Mouse (Mus musculus) stomach, embryonic 16.5 days (tissue): Measurements from ENCODE around the gene Fignl2. TPM values are rescaled to one million over a fixed set of nuclear protein-coding genes. Genes with fewer than 3 reads are reported as not detected.

Source experiments
- ATAC-seq: fragments of 200-750 bp; cut with Nextera tagmentation; 2 replicates; pipeline ENCODE4 v1.8.0; 2017; ENCODE audit warnings: moderate number of reproducible peaks, moderate TSS enrichment; ENCODE audit not compliant: insufficient read depth, low FRiP score
- H3K27ac ChIP-seq: fragments of 300-500 bp; sonication (generic); 2 replicates; pipeline ENCODE4 v1.5.1; 2014; ENCODE audit warnings: low read length
- H3K27me3 ChIP-seq: fragments of 300-500 bp; sonication (generic); 2 replicates; pipeline ENCODE4 v1.6.1; 2014; ENCODE audit warnings: low read length, control low read depth, mixed read lengths; ENCODE audit not compliant: control insufficient read depth, insufficient read depth
- H3K36me3 ChIP-seq: fragments of 300-500 bp; sonication (generic); 2 replicates; pipeline ENCODE4 v1.6.1; 2014; ENCODE audit warnings: low read length; ENCODE audit not compliant: control insufficient read depth, insufficient read depth
- H3K4me1 ChIP-seq: fragments of 300-500 bp; sonication (generic); 2 replicates; pipeline ENCODE4 v1.6.1; 2014; ENCODE audit warnings: low read length, control low read depth, mixed read lengths; ENCODE audit not compliant: control insufficient read depth, insufficient read depth
- H3K4me2 ChIP-seq: fragments of 300-500 bp; sonication (generic); 2 replicates; pipeline ENCODE4 v1.6.1; 2014; ENCODE audit warnings: low read depth, low read length, mixed read lengths
- H3K4me3 ChIP-seq: fragments of 300-500 bp; sonication (generic); replicated peaks from 2 replicates; pipeline ENCODE4 v1.5.1; 2014; ENCODE audit warnings: mild to moderate bottlenecking, low read length
- H3K9ac ChIP-seq: fragments of 300-500 bp; sonication (generic); 2 replicates; pipeline ENCODE4 v1.6.1; 2014; ENCODE audit warnings: low read length
- H3K9me3 ChIP-seq: fragments of 300-500 bp; sonication (generic); replicated peaks from 2 replicates; pipeline ENCODE4 v1.6.1; 2016; ENCODE audit warnings: low read length, control low read depth; ENCODE audit not compliant: control insufficient read depth
- WGBS: fragments of 180-500 bp; shearing (Covaris S2); extraction: QIAGEN DNeasy Blood & Tissue Kit; methylation state at CpG from one replicate; pipeline ENCODE4 v1.1.7; 2014; 5-methylcytosine and 5-hydroxymethylcytosine counted together
- polyA plus RNA-seq: library from polyadenylated mRNA; unstranded; fragments of >200 nt; fragmentation: Nextera tagmentation; extraction: Ambion mirVana; gene quantifications from 2 replicates; pipeline ENCODE4 v1.2.1, GENCODE M21; 2015

The Fignl2 gene
- polyA plus RNA-seq, 1 experiment from 2014 or later: 0.10 TPM

DNA sequence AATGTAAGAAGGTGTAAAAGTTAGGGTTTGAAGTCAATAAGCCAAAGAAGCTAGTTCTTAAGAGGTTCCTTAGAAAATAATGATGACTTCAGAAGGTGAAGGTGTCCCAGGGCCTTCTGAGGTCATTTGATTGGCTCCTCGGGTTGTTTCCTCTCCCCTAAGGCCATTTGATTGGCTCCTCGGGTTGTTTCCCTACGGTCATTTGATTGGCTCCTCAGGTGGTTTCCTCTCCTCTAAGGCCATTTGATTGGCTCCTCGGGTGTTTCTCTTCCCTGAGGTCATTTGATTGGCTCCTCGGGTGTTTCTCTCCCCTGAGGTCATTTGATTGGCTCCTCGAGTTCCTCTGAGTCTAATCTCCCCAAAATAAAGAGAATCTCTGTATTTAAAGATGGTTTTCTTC, 67.0 kb downstream of the Fignl2 start:
- no peaks in the 10 kb centered on the region for H3K9me3 ChIP-seq
- H3K4me3 ChIP-seq: no peak overlapping the region
- no peak overlapping the region for H3K27ac ChIP-seq
- no peaks in the 10 kb centered on the region for H3K27me3 ChIP-seq
- H3K4me2 ChIP-seq: no peak overlapping the region
- peaks cover 3% of the 10 kb centered on the region; the same call in 1 of the 2 replicates for H3K4me1 ChIP-seq
- H3K36me3 ChIP-seq: no peaks in the 10 kb centered on the region
- WGBS: 84% methylated on average over 6 of the region's 6 CpGs
- no peak for ATAC-seq
- no peak overlapping the region for H3K9ac ChIP-seq

- Histone ChIP-seq H3K9ac (no peak overlapping the region), H3K36me3 (no peaks in the 10 kb centered on the region), H3K27me3 (no peaks in the 10 kb centered on the region), H3K4me1 (peaks cover 3% of the 10 kb centered on the region; the same call in 1 of the 2 replicates), H3K9me3 (no peaks in the 10 kb centered on the region), H3K27ac (no peak overlapping the region), H3K4me3 (no peak overlapping the region), H3K4me2 (no peak overlapping the region)
- 57% methylated on average over 14 of the region's 14 CpGs for WGBS
- peak; percentile 19; the same call in 1 of the 2 replicates for ATAC-seq
Measured at GRCm38 (mm10) chr15:101008386-101009010, 69.9 kb downstream of the Fignl2 start.

DNA sequence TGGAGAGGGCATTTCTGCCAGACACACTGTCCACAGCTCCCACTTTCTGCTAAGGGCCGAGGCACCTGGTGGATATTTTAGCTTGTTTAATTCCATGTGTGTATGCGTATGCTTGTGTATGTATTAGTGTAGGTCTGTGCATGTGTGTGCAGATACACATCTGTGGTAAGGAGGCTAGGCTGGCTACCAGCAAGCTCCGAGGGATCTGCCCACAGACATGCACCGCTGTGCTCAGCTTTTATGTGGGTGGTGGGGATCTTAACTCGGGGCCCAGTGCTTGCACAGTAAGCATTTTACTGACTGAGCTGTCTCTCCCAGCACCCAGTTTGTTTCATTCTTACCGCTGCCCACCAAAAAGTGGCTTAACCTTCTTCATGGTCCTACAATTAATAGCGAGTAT, 71.1 kb downstream of the Fignl2 start:
- WGBS: 66% methylated on average over 7 of the region's 7 CpGs
- ATAC-seq: no peak

GRCm38 (mm10) chr15:101006251-101007040, 71.9 kb downstream of the Fignl2 start:
- peak; percentile 88; the same call in 1 of the 2 replicates for ATAC-seq
- Histone ChIP-seq H3K36me3 (no peaks in the 10 kb centered on the region), H3K4me1 (peaks cover 3% of the 10 kb centered on the region; the same call in 1 of the 2 replicates), H3K27me3 (no peaks in the 10 kb centered on the region), H3K9ac (peak overlapping the region; percentile 70), H3K9me3 (no peaks in the 10 kb centered on the region), H3K27ac (no peak overlapping the region), H3K4me3 (peak overlapping the region; percentile 56), H3K4me2 (peak overlapping the region; percentile 64)
- WGBS: 12% methylated on average over 15 of the region's 15 CpGs

More for the DNA sequence above, 71.1 kb downstream of the Fignl2 start:
- peak overlapping the region; percentile 64; the same call in 1 of the 2 replicates for H3K4me2 ChIP-seq
- H3K4me1 ChIP-seq: peaks cover 3% of the 10 kb centered on the region; the same call in 1 of the 2 replicates
- H3K4me3 ChIP-seq: no peak overlapping the region
- no peaks in the 10 kb centered on the region for H3K27me3 ChIP-seq
- no peaks in the 10 kb centered on the region for H3K9me3 ChIP-seq
- H3K36me3 ChIP-seq: no peaks in the 10 kb centered on the region
- no peak overlapping the region for H3K27ac ChIP-seq
- H3K9ac ChIP-seq: no peak overlapping the region; the same call in 1 of the 2 replicates

DNA sequence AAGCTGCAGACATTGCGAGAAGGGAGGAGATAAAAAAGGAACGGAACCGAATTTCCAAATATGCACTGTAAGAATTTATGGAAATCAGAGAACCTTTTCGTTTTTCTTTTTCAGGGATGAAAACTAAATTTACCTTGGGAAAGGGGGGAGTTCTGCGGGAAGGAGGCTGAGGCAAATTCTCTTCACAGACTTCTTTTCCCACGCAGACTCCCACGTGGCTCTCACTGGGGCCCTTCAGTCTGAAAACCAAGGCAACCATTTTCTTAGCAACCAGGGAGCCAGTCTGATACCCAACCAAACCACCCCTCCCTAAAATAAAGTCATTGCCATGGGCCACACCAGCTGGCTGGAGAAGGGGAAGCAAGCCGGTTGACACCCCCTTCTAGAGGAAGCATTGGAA, 72.7 kb downstream of the Fignl2 start:
- H3K9me3 ChIP-seq: no peaks in the 10 kb centered on the region
- H3K4me1 ChIP-seq: peaks cover 3% of the 10 kb centered on the region; the same call in 1 of the 2 replicates
- H3K27me3 ChIP-seq: no peaks in the 10 kb centered on the region
- no peak overlapping the region for H3K4me2 ChIP-seq
- ATAC-seq: no peak
- no peak overlapping the region for H3K4me3 ChIP-seq
- H3K36me3 ChIP-seq: no peaks in the 10 kb centered on the region
- no peak overlapping the region for H3K27ac ChIP-seq
- 80% methylated on average over 8 of the region's 8 CpGs for WGBS
- H3K9ac ChIP-seq: no peak overlapping the region

DNA sequence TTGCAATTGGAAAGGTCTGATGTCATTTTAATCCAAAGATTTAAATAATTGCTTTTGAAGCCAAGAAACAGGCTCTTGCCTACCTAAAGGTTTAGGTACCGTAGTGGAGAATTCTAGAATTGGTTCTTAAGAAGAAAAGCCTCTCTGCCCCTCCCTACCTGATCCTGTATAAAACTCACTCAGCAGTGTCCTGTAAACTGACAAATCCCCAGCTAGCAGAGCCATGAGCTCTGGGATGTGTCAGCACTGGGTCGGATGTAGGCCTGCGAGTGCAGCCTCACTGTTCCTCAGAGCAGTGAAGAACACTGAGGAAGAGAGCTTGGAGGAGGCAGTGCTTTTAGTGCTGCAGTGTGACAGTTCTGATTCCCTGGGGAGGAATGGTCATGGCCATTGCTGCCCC, 73.8 kb downstream of the Fignl2 start:
- ATAC-seq: no peak
- 60% methylated on average over 3 of the region's 3 CpGs for WGBS

GRCm38 (mm10) chr15:101002466-101002865, 75.9 kb downstream of the Fignl2 start:
- no peak overlapping the region for H3K4me2 ChIP-seq
- WGBS: 85% methylated on average over 3 of the region's 3 CpGs

More for the DNA sequence above, 73.8 kb downstream of the Fignl2 start:
- Histone ChIP-seq H3K27ac (no peak overlapping the region), H3K4me3 (no peak overlapping the region), H3K9me3 (no peaks in the 10 kb centered on the region), H3K4me2 (no peak overlapping the region), H3K27me3 (no peaks in the 10 kb centered on the region), H3K4me1 (peaks cover 3% of the 10 kb centered on the region; the same call in 1 of the 2 replicates), H3K36me3 (no peaks in the 10 kb centered on the region), H3K9ac (no peak overlapping the region)

GRCm38 (mm10) chr15:101001685-101002084, 76.7 kb downstream of the Fignl2 start:
- Histone ChIP-seq H3K9me3 (no peaks in the 10 kb centered on the region), H3K4me3 (no peak overlapping the region), H3K36me3 (no peaks in the 10 kb centered on the region), H3K27ac (no peak overlapping the region), H3K9ac (no peak overlapping the region), H3K4me1 (no peaks in the 10 kb centered on the region), H3K27me3 (no peaks in the 10 kb centered on the region), H3K4me2 (no peak overlapping the region)
- 69% methylated on average over 1 of the region's 1 CpGs for WGBS
- ATAC-seq: no peak

More at GRCm38 (mm10) chr15:101002466-101002865, 75.9 kb downstream of the Fignl2 start:
- H3K4me3 ChIP-seq: no peak overlapping the region
- H3K27ac ChIP-seq: no peak overlapping the region
- no peaks in the 10 kb centered on the region for H3K9me3 ChIP-seq
- H3K4me1 ChIP-seq: no peaks in the 10 kb centered on the region
- H3K36me3 ChIP-seq: no peaks in the 10 kb centered on the region
- no peak overlapping the region for H3K9ac ChIP-seq
- no peak for ATAC-seq
- no peaks in the 10 kb centered on the region for H3K27me3 ChIP-seq
